Mouse (Mus musculus) neural tube, embryonic 12.5 days (tissue): ENCODE data around the gene Cacna1s. TPM values are rescaled to one million over a fixed set of nuclear protein-coding genes. Genes with fewer than 3 reads are reported as not detected.
A peak's percentile ranks its signal among the peaks of the same experiment; 100 is the strongest.

ENCODE experiments used
- ATAC-seq: fragments of 200-750 bp; cut with Nextera tagmentation; 2 replicates; pipeline ENCODE4 v1.8.0; 2017; ENCODE audit warnings: low read depth, mild to moderate bottlenecking, moderate TSS enrichment, moderate library complexity; ENCODE audit not compliant: low FRiP score
- H3K27ac ChIP-seq: fragments of 300-500 bp; sonication (generic); 2 replicates; pipeline ENCODE4 v1.5.1; 2016
- H3K27me3 ChIP-seq: fragments of 300-500 bp; sonication (generic); replicated peaks from 2 replicates; pipeline ENCODE4 v1.6.1; 2016; ENCODE audit warnings: mild to moderate bottlenecking
- H3K36me3 ChIP-seq: fragments of 300-500 bp; sonication (generic); 2 replicates; pipeline ENCODE4 v1.6.1; 2016; ENCODE audit warnings: mild to moderate bottlenecking
- H3K4me1 ChIP-seq: fragments of 300-500 bp; sonication (generic); 2 replicates; pipeline ENCODE4 v1.6.1; 2016
- H3K4me2 ChIP-seq: fragments of 300-500 bp; sonication (generic); replicated peaks from 2 replicates; pipeline ENCODE4 v1.6.1; 2016; ENCODE audit warnings: mild to moderate bottlenecking
- H3K4me3 ChIP-seq: fragments of 300-500 bp; sonication (generic); 2 replicates; pipeline ENCODE4 v1.5.1; 2016
- H3K9ac ChIP-seq: fragments of 300-500 bp; sonication (generic); 2 replicates; pipeline ENCODE4 v1.6.1; 2016; ENCODE audit warnings: mild to moderate bottlenecking
- H3K9me3 ChIP-seq: fragments of 300-500 bp; sonication (generic); 2 replicates; pipeline ENCODE4 v1.6.1; 2016; ENCODE audit warnings: mild to moderate bottlenecking
- WGBS: fragments of 180-500 bp; shearing (Covaris S2); methylation state at CpG from one replicate; pipeline ENCODE4 v1.1.7; 2016; 5-methylcytosine and 5-hydroxymethylcytosine counted together
- polyA plus RNA-seq: library from polyadenylated mRNA; unstranded; fragments of >200 nt; fragmentation: Nextera tagmentation; extraction: Ambion mirVana; gene quantifications from 2 replicates; pipeline ENCODE4 v1.2.1, GENCODE M21; 2016

Cacna1s gene
- polyA plus RNA-seq, 1 experiment from 2014 or later, result 0.81 TPM

DNA sequence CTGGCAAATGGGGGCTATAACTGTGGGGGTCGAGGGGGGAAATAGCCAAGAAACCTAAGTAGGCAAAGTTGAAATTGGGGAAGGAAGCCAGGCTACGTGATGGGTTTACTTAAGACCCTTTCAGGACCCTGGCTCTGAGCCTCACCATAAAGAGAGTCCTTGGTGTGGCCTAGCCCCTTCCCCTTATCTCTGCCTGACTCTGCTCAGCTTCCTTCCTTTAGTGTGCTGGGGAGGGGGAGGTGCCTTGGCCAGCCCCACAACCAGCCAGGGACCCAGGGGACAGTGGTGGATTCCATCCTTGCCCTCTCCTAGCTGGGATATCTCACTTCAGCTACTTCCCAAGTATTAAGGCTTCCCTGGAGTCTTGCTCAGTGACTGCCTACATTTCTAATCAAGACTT is 82.0 kb downstream of the Cacna1s start:
- Histone ChIP-seq H3K27ac (no peak overlapping the region), H3K4me2 (peak overlapping the region; percentile 75), H3K4me1 (peaks cover 86% of the 10 kb centered on the region), H3K9ac (0 out of 2 replicates have a peak overlapping the region, but pooled peaks have one; percentile 86), H3K9me3 (no peaks in the 10 kb centered on the region), H3K36me3 (no peaks in the 10 kb centered on the region), H3K27me3 (no peaks in the 10 kb centered on the region; the same call in 1 of the 2 replicates), H3K4me3 (peak overlapping the region; percentile 79)
- 59% methylated on average over 2 of the region's 2 CpGs for whole genome bisulfite sequencing
- no peak for ATAC-seq

DNA sequence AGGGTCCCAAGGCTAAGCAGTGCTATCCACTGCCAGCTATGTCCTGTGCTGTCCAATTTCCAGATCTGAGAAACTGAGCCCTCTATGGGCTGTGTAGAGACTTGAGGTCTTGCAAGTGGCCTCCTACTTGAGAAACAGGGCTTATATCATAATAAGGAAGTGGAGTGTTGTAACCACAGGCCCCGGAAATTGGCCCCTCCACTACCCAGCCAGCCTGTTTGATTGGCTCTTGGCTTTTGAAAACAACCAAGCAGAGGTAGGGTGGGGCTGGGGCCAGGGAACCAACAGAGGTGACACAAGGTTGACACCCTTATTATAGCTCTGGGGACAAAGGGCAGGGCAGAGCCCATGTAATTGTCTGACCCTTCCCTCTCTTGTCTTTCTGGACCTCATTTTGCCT is 82.5 kb downstream of the Cacna1s start:
- H3K4me1 ChIP-seq, result peaks cover 88% of the 10 kb centered on the region
- ATAC-seq, result no peak
- no peaks in the 10 kb centered on the region for H3K36me3 ChIP-seq
- H3K27me3 ChIP-seq, result no peaks in the 10 kb centered on the region; the same call in 1 of the 2 replicates
- 31% methylated on average over 1 of the region's 1 CpGs for WGBS
- no peak overlapping the region for H3K4me3 ChIP-seq
- H3K27ac ChIP-seq, result no peak overlapping the region
- H3K9ac ChIP-seq, result no peak overlapping the region
- peak overlapping the region; percentile 75 for H3K4me2 ChIP-seq
- no peaks in the 10 kb centered on the region for H3K9me3 ChIP-seq

DNA sequence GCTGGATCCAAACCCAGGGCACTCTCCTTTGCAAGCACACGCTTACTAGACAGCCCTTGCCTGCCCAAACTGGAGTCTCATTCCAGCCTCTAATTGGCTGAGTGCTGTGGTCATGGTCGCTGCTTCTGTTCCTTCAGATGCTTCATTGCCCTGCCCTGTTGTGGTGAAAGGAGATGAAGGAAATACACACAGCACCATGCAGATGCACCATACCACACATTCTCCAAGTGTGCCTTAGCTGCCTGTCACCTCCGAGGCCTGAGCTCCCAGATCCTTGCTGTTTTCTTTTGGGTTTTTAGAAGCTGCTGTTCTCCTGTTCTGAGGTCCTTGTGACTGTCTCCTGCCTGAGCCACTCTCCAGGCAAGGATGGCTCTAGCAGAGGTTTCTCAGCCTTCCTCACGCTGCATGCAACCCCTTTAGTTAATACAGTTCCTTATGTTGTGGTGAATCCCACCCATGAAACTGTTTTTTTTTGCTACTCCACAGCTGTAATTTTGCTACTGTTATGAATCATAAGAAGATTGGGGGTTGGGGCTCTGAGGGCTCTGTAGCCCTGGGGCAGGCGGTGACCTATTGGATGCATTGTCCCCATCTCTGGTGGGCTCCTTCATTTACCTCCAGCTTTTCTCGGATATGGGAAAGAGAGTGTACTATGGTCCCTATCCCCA is 83.4 kb downstream of the Cacna1s start:
- Histone ChIP-seq H3K27ac (no peak overlapping the region), H3K36me3 (no peaks in the 10 kb centered on the region), H3K4me3 (no peak overlapping the region), H3K4me2 (peak overlapping the region; percentile 75), H3K27me3 (no peaks in the 10 kb centered on the region; the same call in 1 of the 2 replicates), H3K4me1 (peaks cover 88% of the 10 kb centered on the region), H3K9me3 (no peaks in the 10 kb centered on the region), H3K9ac (no peak overlapping the region)
- ATAC-seq, result no peak
- 66% methylated on average over 6 of the region's 6 CpGs for WGBS

DNA sequence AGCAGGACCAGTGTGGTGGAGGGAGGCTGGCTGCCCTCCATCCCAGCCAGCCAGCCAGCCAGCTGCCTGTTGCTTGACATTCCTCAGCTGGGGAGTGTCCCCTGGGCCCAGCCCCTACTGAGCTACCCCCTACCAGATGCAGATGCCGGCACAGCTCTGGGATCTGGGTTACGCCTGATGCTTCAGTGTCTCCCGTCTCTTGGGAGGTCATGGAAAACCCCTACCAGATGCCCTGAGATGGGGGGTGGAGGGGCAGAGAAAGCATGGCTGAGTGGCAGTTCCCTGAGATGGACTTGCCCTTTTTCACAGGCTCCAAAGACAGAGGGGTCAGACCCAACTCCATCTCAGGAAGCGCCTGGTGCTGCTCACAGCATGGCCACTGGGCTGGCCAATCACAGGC is 84.0 kb downstream of the Cacna1s start:
- no peaks in the 10 kb centered on the region; the same call in 1 of the 2 replicates for H3K27me3 ChIP-seq
- H3K4me3 ChIP-seq, result no peak overlapping the region
- ATAC-seq, result no peak
- no peak overlapping the region for H3K27ac ChIP-seq
- H3K9ac ChIP-seq, result no peak overlapping the region
- no peaks in the 10 kb centered on the region for H3K9me3 ChIP-seq
- WGBS, result 42% methylated on average over 4 of the region's 4 CpGs
- no peaks in the 10 kb centered on the region for H3K36me3 ChIP-seq
- H3K4me2 ChIP-seq, result peak overlapping the region; percentile 75
- H3K4me1 ChIP-seq, result peaks cover 93% of the 10 kb centered on the region

DNA sequence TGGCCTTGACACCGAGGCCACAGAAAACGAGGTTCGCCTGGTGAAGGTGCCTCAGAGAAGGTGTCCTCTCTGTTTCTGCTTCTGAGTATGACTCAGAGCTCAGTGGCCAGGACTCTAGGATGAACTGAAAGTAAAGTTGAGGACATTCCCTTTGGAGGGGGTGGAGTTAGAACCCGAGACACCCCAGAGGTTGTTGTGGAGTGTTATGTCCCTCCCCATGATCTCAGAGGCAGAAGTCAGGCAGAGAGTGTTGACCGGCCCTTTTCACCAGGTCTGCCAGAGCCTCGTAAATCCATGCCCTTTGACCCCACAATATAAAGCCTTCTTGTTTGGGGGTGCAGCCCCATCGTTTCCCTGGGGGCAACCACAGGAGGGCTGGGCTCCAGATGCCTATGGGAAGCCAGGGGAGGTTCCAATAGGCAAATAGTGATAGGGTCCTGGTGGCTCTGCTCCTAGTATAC is 84.6 kb downstream of the Cacna1s start:
- WGBS, result 27% methylated on average over 7 of the region's 7 CpGs
- Histone ChIP-seq H3K9ac (no peak overlapping the region), H3K9me3 (no peaks in the 10 kb centered on the region), H3K27me3 (no peaks in the 10 kb centered on the region; the same call in 1 of the 2 replicates), H3K27ac (0 out of 2 replicates have a peak overlapping the region, but pooled peaks have one; percentile 1), H3K36me3 (no peaks in the 10 kb centered on the region), H3K4me2 (peak overlapping the region; percentile 75), H3K4me3 (no peak overlapping the region), H3K4me1 (peaks cover 95% of the 10 kb centered on the region)
- no peak for ATAC-seq

DNA sequence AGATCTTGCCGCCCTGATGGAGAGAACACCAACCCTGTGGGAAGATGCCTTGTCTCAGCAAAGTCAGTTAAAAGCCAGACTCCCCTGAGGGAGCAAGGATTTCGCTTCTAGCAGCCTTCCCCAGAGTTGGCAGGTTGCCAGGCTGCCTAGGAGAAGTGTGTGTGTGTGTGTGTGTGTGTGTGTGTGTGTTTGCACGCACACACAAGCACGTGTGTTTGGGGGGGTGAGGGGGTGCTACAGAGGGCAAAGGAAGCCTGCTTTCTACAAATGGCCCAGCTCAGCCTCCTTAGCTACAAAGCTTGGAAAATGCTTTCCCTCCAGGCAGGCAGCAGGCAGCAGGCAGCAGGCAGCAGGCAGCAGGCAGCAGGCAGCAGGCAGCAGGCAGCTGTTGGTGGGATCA is 85.0 kb downstream of the Cacna1s start:
- WGBS, result 5% methylated on average over 4 of the region's 4 CpGs
- Histone ChIP-seq H3K4me1 (peaks cover 98% of the 10 kb centered on the region), H3K27me3 (no peaks in the 10 kb centered on the region; the same call in 1 of the 2 replicates), H3K9ac (0 out of 2 replicates have a peak overlapping the region, but pooled peaks have one; percentile 6), H3K36me3 (no peaks in the 10 kb centered on the region), H3K9me3 (no peaks in the 10 kb centered on the region), H3K4me3 (no peak overlapping the region), H3K4me2 (peak overlapping the region; percentile 75), H3K27ac (0 out of 2 replicates have a peak overlapping the region, but pooled peaks have one; percentile 39)
- ATAC-seq, result 0 out of 2 replicates have a peak, but pooled peaks have one; percentile 1

DNA sequence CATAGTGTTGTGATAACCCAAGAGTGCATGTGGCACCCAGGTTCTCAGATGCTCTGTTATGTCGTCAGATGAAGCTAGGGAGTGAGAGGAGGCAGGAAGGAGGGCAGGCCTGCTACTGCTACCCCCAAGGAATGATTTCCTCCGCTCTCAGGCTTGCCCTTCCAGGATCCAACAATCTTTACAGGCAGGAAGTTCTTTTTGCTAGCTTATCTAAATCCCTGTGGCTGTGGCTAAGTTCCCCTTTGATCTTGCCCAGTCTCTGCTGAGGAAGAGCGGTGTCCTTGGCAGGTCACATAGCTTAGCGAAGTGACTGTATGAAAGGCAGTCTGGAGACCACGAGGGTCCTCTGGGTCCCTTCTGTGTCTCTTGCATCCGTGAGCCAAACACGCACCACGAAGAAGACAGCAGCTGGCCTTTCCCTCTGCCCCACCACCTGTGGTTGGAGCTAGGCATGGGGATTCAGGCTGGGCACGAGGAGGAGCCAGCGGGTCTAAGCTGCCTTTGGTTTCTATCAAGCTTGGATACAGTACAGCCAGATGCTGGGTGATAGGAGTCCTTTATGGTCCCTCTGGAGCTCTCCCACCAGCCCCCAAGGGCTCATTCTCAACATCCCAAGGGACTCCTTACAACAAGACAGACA is 85.8 kb downstream of the Cacna1s start:
- Histone ChIP-seq H3K36me3 (no peaks in the 10 kb centered on the region), H3K4me3 (no peak overlapping the region), H3K27me3 (no peaks in the 10 kb centered on the region; the same call in 1 of the 2 replicates), H3K4me2 (peak overlapping the region; percentile 75), H3K9ac (0 out of 2 replicates have a peak overlapping the region, but pooled peaks have one; percentile 6), H3K27ac (no peak overlapping the region), H3K9me3 (no peaks in the 10 kb centered on the region), H3K4me1 (peaks cover 99% of the 10 kb centered on the region)
- ATAC-seq, result no peak
- WGBS, result 44% methylated on average over 10 of the region's 10 CpGs

DNA sequence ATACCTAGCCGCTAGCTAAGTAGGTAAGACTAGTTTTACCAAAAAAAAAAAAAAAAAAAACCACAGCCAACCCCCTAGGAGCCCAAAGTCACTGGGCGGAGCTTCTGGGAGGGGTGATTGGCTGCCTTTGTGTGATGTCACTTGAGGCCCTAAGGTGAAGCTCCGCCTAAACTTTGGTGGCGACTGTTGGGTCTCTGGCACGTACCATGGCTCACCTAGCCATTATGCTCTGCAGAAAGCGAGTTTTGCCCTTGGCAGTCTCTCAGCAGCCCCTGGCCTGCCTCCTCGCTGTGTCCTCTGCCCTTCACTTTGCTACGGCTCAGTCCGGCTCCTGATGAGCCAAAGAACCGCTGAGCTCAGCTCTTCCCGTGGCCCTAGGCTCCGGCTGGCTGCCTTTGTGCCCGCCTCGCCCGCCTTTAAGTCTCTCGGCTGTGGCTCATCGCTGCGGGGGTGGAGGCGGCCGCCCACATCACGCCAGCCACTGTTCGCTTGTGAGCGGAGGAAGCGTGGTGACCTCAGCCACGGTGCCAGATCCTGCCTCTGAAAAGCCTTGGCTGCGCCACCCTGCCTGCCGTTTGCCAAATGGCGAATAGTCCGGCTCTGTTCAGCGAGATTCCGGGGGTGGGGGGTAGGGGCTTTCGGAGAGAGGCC is 87.6 kb downstream of the Cacna1s start:
- Histone ChIP-seq H3K36me3 (peaks cover 6% of the 10 kb centered on the region), H3K27me3 (no peaks in the 10 kb centered on the region), H3K4me2 (peak overlapping the region; percentile 75), H3K4me3 (peak overlapping the region; percentile 33), H3K9ac (peak overlapping the region; percentile 53), H3K9me3 (no peaks in the 10 kb centered on the region), H3K27ac (no peak overlapping the region; the same call in 1 of the 2 replicates), H3K4me1 (peaks cover 95% of the 10 kb centered on the region)
- 1% methylated on average over 32 of the region's 32 CpGs for WGBS
- ATAC-seq, result peak; percentile 4; the same call in 1 of the 2 replicates

DNA sequence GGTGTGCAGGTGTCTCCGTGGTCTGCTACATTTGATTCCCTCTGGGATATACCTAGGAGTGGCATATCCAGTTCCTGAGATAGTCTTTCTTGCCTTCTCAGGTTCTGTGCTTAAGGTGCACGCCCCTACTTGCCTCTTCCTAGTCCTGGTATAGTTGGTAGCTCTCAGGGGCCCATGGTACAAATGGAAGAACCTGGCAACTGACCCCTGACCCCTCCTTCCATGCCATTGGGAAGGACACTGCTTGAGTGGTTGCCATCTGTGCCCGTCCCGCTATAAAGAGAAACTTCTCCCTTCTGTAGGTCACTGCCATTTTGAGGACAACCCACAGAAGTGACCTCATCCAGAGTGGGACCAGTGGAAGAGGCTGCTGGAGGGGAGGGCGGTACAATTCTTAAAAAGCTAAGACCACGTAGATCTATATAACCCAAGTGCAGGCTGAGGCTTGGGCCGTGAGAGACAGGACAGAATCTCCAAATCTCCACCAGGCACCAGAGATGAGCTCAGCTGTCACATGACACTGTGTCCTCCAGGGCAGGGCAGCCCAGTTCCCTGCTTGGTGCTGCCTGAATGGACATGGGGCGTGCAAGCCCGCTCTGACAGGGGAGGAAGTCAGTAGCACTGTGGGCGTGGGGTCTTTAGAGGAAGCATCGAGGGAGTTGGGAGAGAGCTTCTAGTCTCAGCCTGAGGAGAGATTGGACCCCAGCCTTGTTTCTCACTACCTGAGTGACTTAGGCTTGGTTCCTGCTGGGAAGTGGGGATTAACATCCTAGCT is 88.8 kb downstream of the Cacna1s start:
- no peak overlapping the region for H3K9ac ChIP-seq
- 93% methylated on average over 11 of the region's 11 CpGs for WGBS
- H3K4me2 ChIP-seq, result 0 out of 2 replicates have a peak overlapping the region, but pooled peaks have one; percentile 7
- H3K27ac ChIP-seq, result no peak overlapping the region
- H3K36me3 ChIP-seq, result peaks cover 12% of the 10 kb centered on the region
- H3K4me1 ChIP-seq, result peaks cover 83% of the 10 kb centered on the region
- H3K27me3 ChIP-seq, result no peaks in the 10 kb centered on the region
- ATAC-seq, result no peak
- H3K4me3 ChIP-seq, result no peak overlapping the region
- H3K9me3 ChIP-seq, result no peaks in the 10 kb centered on the region

DNA sequence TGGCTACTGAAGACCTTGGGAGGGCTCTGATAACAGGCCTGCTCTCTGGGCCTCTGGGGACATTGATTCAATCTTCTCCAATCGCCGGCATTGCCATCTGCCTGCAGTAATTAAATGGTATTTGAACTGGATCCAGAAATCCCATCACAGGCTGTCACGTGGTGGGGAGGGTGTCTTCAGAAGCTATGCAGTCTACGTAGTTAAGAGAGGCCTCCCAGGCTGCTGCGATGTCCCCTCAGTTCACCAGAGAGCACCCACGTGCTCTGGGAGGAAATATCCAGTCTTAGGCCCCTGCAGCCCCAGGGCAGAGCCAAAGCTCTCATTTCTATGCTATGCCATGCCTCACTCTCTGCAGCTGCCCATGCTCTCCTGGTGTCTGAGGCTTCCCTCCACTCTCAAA is 89.8 kb downstream of the Cacna1s start:
- Histone ChIP-seq H3K27me3 (no peaks in the 10 kb centered on the region), H3K9me3 (no peaks in the 10 kb centered on the region), H3K4me3 (no peak overlapping the region), H3K4me2 (peak overlapping the region; percentile 15), H3K4me1 (peaks cover 73% of the 10 kb centered on the region), H3K27ac (no peak overlapping the region), H3K36me3 (peaks cover 21% of the 10 kb centered on the region), H3K9ac (peak overlapping the region; percentile 29; the same call in 1 of the 2 replicates)
- peak; percentile 48 for ATAC-seq
- WGBS, result 30% methylated on average over 6 of the region's 6 CpGs

DNA sequence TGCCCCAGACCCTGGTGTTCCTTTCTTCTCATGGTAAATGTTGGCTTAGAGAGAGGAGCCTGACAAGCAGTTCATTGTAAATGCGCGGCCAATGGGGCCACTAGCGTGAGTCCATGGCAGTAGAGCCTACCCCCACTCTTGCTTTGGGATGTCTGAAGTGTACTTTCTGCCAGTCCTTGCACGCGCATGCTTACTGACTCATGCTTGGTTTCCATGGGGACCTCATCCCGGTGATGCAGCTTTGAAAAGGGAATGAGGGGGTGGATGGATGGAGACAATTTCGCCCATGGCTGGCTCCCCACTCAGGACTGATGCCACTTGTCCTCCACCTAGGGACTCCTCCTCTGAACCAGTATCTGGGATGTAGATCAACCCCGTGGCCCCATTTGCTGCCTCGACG is 91.0 kb downstream of the Cacna1s start:
- Histone ChIP-seq H3K27ac (no peak overlapping the region), H3K9ac (no peak overlapping the region), H3K36me3 (peaks cover 33% of the 10 kb centered on the region), H3K27me3 (no peaks in the 10 kb centered on the region), H3K4me2 (no peak overlapping the region; the same call in 1 of the 2 replicates), H3K9me3 (no peaks in the 10 kb centered on the region), H3K4me3 (no peak overlapping the region), H3K4me1 (peaks cover 61% of the 10 kb centered on the region)
- ATAC-seq, result no peak
- WGBS, result 55% methylated on average over 10 of the region's 10 CpGs
